Mouse (Mus musculus) retina, postnatal 1 day (tissue): ENCODE measurements at regions not wholly inside any gene's neighbourhood (a gene's known extent, or its start where the extent isn't known, plus 50 kb on each side); places are given as distances from the start of the nearest gene placed in this dataset.
A peak's percentile ranks its signal among the peaks of the same experiment; 100 is the strongest.

Experiments used
- DNase-seq: peaks from one replicate; pipeline ENCODE4 v3.0.0-alpha.2; 2012

DNA sequence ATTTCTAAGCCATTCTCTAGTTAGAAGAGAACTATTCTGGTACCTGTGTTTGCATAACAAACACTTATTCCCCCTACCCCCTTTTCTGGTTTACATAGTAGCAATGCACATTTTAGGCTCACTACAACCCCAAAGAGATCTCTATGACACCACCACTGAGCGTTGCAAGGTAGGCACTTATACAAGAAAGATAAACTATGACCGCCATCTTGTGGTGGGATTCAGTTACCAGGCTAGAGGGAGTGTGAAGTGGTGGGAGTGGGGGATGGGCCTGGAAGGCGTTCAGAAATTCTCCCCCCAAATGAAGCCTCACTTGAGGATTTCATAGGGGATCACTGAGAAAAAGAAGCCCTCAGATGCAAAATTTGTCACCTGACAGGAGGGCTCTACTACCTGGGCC lies 64.4 kb upstream of the Fst start:
- peak; percentile 48 for DNase-seq

DNA sequence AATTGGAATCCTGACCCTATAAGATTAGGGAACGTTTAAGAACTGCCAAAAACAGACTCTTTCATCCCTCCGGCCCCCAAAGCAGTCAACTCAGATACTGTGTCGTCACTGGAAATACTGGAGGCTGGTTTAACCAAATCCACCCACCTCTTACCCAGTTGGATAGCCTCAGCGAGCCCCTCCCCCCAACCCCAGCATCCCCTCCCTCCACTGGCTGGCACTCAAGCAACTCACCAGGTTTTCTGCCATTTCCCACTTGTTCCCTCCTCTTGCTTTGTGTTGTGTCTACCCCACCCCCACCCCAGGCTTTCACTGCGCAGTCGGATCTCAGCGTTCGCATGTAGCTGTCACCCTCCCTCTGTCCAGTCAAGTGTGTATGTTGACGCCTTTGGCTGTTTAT lies 68.1 kb upstream of the Fst start:
- DNase-seq, result peak; percentile 36

DNA sequence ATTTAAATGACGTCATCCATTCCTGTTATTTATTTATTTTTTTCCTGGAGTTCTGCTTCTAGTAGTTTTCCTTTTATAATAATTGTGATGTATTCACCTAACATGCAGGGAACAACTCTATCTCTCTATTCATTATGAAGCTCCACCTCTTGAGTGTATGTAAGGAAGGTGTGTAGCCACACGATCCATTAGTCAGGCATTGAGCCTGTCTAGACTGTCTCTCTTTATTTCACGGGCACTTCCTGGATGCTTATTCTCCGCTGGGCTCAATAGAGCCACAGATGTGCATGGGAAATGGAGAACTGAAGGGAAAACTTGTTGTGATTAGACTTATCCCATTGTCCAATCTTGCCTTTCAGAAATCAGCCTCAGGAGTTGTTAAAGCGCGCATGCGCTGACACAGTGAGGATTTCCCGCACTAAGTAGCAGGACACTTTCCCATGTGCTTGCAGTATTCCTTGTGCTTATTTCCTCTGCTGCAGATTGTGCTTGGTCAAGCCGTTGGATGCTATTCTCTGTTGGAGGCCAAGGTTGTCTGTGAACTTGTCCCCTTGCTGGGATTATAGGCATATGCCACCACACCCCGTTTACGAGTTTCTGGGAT lies 71.5 kb upstream of the Fst start:
- no peak for DNase-seq

DNA sequence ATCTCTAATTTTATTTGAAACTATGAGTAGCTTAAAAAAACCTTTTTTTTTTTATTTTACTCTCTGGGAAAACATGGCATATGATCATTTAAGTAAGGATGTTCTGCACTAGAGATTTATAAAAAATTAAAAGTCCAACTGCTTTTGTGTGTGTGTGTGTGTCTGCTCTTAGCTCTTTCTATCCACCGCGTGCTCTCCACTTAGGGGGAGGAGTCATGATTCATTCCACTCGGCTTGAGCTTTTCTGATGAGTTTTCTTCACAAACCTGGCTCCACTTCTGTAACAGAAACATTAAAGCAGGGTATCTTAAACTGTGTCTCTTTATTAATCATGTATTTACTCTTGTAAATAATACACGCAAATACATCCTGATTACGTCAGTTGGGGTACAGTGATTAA lies 73.0 kb upstream of the Fst start:
- no peak for DNase-seq

DNA sequence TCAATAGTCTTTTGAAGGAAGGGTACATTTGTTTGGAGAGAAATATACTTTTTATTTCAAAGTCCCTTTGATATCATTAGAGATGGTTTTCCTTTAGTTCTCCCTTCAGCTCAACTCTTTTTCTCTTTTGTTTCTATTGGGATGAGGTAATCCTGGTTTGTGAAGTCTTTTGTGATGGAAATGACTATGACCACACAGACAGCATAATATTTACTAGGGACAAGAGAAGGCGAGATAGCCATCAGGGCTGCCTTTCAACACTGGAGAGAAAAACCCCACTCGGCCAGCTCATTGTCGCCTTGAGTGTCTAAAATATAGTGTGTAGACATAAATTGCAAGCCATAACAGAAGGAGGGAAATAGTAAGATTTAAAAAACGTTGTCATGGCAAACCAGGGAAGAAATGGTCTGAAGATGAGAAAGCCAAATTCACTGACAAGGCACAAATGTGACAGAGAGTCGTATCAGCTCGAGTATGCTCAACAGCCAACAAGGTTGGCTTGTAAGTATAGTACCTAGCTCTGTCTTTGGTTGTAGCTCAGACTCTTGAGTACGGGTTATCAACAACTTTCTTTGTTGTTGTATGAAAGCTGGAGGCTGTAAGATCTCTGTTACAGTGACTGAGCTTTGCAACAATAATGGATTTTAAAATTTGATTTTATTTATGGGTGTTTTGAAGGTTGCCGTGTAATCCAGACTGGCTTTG lies 73.8 kb upstream of the Fst start:
- no peak for DNase-seq

DNA sequence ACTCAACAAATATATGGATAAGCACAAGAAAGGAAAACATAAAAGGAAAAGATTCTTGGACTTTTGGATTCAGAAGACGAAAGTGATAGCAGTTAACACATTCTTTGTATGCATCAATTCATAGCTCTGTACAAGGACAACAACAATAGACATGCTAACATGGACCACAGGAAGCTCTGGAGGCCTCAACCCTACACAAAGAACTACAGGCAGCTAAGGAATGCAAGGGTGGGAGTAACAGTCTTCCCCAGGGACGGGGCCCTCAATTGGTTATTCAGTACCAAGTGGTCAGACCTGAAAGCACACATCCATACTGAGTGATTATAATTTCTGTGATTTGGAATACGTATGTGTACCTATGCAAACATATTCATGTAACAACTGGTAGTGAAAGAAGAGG lies 75.8 kb upstream of the Fst start:
- DNase-seq, result no peak

DNA sequence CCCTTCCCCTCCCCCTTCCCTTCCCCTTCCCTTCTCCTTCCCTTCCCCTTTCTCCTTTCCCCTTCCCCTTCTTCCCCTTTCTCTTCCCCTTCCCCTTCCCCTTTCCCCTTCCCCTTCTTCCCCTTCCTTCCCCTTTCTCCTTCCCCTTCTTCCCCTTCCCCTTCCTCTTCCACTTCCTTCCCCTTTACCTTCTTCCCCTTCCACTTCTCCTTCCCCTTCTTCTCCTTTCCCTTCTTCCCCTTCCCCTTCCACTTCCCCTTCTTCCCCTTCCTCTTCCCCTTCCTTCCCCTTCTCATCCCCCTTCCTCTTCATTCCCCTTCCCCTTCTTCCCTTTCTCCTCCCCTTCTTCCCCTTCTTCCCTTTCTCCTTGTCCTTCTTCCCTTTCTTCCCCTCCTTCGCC lies 77.0 kb upstream of the Fst start:
- DNase-seq, result no peak

DNA sequence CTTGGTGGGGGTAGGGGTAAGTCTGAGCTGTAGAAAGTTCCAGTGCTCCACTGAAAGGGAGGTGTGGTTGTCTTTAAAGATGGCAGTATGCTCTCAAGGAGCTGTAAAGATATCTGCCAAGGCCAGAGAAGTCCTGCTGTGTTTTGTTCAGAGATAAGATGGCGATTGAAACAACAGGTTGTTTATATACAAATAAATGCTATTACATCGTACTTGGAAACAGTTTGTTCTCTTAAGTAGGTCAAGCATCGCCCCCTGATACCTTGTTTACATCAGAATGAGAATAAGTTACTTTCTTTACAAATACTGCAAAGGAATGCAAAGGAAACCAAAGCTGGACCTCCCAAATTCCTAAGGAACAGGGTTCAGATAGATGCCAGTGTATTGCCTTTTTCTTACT lies 113.0 kb upstream of the Fst start:
- DNase-seq, result no peak

DNA sequence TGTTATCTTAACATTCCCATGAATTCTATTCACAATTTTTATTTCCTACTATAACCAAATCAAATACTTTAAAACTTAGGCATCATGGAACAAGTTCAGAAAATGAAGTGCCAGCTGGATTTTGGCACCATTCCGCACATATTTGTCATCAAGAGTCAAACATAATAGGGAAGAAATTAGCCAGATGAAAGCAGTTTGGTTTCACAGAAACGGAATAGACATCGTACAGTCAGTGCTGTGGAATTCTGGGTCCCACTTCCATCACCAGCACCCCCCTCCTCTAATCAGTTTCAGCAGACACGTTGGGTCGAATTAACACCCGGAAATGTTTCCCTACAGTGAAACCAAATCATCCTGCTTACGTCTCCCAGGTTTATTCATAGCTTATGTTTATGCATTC lies 125.8 kb upstream of the Fst start:
- DNase-seq, result no peak

DNA sequence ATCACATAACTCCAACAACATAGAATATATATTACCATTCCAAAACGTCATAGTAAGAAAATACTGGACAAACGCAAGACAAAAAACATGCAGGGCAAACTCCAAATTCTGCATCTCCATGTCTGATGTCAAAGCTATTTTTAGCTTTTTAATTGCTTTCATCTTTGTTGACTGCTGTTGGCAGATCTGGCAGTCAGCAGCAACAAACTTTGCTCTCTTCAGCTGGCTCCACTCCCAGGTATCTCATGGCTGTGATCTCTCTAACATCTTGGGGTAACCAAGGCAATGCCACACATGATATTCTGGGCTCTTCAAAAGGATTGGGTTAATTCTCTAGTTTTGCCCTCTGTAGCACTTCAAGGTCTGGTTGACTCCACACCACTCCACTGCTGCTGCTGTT lies 128.9 kb upstream of the Fst start:
- no peak for DNase-seq

DNA sequence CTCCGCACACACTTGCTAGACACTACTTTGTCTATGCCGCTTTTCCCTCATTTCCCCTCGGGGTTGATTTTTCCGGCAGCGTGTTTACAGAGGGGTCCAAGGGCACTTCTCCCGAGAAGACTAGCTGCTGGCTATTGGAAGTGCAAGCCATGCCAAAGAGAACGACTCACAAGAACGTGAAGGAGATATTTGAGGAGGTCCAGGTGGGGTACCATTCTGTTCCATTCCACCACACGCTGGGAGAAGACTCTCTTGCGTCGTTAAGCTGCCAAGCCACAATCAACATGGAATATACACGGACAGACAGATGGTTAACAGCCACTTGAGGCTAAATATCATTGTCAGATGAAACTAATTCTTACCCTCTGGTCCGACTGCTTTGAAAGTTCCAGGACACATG lies 144.6 kb upstream of the Fst start:
- no peak for DNase-seq

DNA sequence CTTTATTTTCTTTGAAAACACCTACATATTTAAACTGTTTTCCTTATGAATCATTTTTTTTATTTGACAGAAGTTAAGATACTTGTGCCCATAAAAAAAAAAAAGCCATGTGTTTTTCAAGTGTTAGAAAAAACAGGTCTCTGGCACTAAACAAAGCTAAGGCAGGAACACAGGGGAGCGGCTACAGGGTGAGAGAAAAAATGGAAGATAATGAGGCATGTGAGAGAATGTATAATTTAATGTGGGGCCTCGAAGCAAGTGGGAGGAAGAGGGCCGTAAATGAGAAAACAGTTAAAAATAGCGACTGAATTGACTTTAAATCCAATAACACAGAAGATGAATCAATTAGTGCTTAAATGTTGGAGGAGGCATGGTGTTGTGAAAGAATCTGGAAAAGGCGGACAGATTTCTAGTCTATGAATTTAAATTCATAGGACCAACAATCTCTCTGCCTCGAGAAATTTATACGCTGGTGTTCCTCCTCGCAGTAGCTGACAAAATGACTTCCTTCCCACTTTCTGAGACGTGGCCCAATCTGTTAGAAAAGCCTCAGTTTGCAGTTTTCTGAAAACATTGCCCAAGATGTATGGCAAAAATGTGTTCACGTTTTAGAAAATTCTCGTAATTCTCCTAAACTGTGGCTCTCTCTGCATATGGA lies 145.4 kb upstream of the Fst start:
- no peak for DNase-seq

DNA sequence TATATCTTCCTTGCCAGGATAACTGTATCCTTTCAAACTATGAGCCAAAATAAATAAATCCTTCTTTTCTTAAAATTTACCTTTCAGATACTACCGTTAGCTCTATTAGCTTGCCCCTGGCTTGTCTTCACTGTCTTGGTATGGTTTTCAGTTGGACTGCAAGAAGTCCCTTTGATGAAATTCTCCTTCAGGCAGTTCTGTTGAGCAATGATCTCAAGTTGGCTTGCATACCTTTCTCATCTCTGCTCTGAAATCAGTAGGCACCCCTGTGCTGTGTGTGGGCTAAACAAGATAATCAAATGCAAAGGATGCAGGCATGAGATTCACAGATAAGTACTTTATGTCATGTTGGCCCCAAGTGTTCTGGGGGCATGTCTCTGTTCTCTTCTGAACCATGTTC lies 155.2 kb upstream of the Fst start:
- DNase-seq, result no peak

DNA sequence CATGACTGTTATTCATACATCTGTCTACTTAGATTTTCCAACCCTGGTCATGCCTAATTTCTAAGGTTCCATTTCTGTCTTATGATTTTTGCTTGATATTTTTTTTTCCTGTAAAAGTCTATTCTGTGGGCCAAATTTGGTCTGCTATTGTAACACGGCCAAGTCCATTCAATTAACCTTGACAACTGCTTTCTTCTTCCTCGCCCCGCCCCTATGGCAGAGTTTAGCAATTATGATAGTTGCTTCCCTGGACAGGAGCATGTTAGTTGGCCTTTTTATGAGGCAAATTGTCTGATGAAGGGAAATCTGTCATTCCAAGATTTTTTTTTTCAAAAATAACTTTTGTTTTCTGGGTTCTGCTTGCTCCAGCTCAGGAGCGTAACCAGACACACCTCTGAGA lies 160.7 kb upstream of the Fst start:
- DNase-seq, result no peak

DNA sequence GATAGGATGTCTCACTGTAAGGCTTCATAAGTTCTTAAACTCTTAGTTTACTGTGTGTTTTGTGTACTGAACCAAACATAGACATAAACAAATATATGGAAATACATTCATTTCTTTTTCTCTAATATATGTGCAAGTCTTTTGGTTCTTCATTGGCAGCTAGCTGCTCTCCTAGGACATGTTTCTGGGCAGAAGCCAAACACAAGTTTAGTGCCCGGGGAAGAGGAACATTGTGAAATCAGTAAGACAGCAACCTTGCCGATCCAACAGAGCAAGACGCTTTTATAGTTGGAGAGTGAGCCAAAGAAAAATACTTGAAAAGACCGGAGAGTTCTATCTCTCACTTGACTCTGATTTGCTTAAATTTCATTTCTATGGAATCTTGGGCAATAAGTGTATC lies 178.0 kb upstream of the Fst start:
- DNase-seq, result no peak

DNA sequence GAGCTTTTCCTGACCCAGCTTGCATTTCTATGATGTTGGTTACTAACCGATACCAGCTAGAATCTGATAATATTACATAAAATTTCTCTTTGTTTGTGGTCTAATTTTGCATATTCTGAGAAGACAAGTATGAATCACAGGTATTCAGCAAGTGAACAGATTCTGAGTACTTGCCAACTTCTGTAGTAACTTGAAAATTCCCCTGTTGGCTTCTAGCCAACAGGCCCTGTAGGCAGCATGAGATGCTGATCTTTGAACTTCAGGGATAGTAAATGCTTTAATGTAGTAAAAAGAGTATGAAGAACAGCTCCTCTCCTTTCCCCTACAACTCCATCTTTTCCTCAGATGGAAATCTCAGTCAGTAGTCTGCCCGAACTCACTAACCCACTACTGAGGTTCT lies 178.5 kb upstream of the Mocs2 start:
- no peak for DNase-seq

DNA sequence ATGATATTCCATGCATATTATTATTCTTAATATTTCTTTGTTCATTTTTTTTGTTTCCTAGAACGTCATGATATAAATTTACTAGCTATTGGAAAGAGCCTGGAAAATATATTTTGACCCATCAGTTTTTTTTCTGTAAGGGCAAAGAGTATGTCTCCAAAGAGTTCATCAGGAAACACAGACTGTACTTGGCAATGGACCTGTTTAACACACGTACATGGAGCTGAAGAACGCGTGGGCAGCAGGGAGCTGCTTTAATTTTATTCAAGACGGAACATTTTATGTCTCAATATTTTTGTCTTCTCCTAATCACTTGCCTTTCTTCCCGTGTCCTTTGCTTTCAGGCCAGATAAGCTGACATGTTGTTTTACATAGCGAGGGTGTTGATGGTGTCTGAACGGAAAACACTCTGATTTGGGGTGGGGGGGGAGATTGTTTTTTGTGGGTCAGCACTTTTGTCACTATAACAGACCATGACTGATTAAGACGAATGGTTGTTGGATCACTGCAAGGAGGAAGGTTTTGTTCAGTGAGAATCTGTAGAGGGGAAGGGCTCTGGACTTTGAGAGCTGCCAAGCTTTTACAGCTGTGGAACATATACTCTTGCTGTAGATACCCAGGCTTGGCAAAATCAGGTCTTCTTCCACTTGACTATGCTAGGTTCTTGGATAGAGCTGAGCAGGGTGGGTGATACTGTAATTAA lies 176.2 kb upstream of the Mocs2 start:
- DNase-seq, result no peak

DNA sequence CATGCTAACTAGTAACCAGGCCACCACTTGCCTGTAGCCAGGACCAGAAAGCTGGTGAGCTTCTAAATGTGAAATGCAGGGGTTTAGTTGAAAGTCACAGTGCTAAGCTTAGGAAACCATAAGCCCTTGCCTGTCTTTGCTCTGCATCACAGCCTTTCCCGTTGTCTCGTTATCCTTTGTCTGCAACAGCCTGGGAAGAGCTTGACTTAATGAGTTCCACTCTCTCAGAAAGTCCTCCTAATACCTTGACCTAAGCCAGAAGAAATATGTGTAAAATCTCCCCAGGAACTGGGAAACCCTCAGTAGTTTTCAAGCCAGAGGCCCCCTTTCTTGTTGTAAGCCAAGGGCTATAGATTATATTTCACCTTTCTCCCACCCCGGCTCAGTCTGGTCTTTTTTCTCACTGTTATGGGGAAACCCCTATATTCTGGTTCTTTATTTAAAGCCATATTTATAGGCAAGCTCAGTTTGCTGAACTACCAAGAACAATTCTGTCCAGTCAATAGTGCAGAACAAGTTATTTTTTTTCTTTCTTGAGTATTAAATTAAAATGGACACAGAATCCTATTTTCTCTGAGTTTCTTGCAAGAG lies 175.0 kb upstream of the Mocs2 start:
- peak; percentile 8 for DNase-seq

DNA sequence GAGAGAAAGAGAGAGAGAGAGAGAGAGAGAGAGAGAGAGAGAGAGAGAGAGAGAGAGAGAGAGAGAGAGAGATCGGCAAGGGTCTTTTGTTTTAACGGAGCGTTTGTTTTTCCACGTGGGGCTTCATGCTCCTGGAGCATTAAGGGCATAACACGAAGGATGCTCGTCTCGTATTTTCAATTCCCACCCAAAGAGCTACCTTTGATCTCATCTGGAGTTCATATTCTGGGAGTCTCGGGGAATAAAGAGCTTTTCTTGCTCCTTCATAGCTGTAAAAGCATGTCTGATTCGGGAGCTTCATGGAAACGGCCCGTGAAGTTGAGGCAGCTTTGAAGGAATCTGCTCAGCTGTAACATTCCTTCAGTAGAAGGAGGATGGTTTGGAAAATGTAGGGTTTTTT lies 174.5 kb upstream of the Mocs2 start:
- DNase-seq, result peak; percentile 1

DNA sequence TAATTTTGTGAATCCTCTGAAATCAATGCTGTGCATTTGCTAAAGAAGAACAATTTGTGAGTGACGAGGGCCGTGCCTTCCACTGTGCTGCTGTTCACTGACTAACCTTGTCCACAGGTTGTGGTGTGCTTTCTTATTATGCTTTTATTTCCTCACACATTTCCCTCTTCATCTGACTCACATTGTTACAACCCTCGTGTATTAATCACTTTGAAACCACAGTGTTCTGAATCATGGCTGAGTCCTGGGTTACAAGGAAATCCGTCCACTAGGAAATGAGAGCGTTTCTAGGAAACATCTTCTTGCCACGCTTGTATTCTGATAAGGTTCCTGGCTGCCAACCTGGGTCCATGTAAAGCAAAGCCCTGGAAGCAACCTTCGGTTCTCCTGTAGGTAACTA lies 163.8 kb upstream of the Mocs2 start:
- DNase-seq, result no peak

DNA sequence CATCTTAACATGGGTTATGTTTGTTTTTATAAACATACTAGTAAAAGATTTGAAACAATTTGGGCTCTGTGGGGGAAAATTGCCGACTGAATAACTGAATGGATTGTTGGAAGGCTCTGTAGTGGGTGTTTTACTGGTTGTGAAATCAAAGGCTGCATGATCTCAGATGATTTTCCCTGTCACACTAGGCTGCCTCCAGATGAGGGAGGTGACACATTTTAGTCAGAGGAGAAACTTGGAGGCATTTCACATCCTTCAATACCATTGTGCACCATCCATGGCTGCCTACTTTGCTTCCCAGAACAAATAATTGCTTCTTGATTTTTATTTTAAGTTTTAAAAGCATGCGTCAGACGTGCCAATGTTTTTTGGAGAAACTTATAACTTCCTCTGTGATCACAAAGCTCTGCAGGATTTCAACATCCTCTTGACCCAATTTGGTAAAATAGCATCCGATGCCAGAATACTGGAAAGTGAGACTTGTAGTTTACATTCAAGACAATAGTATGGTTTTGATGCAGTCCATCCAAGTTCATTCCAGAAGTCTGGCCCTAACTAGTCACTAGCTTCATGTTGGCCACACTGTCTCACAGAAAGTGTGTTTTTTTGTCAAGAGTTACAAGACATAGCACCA lies 163.0 kb upstream of the Mocs2 start:
- DNase-seq, result no peak

DNA sequence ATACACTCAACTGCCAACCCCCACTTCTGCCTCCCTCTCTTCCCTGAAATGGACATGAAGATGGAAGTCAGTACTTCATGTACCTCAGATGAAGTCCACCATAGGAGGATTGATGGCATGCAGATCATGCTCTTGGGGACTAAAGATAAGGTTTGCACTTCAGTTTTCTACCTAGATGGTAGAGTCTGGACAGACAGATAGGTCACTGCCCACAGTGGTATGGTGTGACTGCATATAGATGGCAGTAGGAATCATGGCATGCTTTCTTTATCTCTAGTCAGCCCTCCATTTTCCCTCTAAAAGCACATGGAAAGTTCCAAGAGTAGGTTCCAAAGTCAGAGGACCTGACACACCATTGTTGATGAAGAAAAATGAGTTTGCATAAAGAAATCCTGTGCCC lies 145.6 kb upstream of the Mocs2 start:
- DNase-seq, result no peak

DNA sequence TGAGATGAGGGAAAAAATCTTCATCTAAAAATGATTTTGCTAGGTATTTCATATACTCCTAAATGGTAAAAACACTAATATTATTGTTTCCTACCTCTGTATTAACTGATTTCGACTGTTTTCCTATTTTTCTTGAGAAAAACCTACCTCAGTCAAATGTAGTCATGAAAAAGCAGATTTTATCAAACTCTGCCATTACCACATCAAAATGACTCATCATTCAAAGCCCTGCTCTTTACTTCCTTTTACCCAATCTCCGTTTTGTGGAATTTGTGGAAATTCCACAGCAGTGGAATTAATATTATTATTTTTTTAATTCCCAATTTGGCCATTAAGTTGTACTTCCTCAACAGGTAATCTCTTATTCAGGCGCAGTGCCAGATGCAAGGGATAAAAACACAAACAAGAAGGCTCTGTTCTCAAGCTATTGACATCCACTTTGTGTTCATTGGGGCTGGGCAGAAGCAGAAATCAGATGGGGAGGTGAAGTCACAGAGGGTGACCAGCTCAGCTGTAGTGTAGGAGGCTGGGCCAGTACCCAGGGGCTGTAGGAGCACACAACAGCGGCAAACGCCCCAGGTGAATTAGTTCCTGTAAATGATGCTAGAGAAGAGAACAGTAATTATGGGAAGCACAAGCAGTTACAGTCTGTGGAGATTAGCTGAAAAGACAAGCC lies 138.2 kb upstream of the Mocs2 start:
- no peak for DNase-seq
